Mouse (Mus musculus) regulatory T cell (primary cell): ENCODE data around the gene Dmrtb1.

ENCODE experiments used
- in situ Hi-C: fragments of 300-600 bp; cut with MboI, MseI; formaldehyde crosslinking; loops from one replicate; pipeline ENCODE4 v1.15.1; 2025; ENCODE audit warnings: high pct_unique_total_duplicates

The Dmrtb1 gene

DNA sequence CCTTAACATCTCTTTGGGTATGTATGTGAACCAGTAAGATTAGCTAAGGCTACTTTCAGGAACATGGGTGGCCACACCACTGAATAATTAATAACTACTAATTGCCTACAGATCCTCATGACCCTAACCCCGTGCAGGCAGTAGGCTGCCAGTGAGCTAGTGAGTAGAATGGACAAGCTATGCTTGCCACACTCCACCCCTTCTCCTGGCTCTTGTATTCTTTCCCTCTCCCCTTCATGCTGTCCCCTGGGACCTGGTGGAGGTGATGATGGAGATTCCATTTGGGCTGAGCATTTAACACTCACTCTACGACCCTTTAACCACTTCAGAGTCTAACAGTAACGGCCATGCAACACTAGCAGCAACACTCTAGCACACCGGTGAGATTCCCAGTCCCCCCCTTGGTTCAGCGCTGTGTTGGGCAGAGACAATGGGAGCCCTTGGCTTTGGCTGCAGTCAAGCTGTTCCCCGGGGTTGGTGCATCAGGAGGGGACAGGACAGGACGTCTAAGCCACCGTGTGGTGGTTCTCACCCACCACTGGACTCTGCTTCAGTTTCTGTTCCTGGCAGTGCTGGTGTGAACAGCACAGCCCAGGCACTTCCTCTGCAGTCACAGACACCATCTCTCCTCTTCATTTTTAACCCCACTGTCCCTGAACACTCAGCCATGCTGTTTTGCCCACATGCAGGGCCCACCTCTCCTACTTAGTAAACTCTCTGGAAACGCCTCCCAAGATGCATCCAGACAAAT lies 2.8 kb downstream of the Dmrtb1 start:
- in situ Hi-C loops, result no loop called here

GRCm38 (mm10) chr4:107680311-107681098 lies 3.5 kb downstream of the Dmrtb1 start:
- in situ Hi-C loops, result no loop called here

DNA sequence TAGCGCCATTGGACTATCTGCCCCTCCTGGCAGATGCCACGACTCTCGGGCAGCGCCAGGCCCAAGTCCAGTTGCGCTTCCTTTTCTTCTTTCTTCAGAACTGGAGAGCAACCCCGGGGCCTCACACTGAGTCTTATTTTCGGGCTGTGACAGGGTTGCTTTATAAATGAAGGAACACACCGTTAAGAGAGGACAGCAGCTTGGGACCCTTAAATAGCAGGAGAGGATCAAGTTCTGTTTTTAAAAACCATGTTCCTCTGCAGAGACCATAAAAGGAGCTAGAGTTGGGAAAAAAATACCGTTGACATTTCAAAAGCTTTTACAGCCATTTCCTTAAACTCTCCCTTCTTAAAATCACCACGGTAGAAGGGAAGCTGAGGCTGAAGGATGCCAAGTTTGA lies 8.4 kb downstream of the Dmrtb1 start:
- in situ Hi-C loops, result no loop called here

DNA sequence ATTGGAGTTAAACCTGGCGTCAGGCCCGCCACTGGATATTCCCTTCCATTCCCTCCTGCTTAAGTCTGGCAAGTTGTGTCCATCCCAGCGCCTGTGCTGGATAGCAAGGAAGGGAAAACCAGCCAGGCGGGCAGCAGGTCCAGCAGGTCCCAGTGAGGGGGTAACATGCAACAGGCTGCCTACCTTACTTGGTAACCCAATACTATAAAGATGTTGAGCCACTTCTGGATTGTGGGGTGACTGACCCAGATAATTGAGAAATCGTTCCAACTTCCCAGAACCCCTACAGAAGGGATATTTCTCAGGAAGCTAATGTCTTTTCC lies 9.7 kb downstream of the Dmrtb1 start:
- in situ Hi-C loops, result loop anchor here (25.0 kb wide), 1 partner anchor 1563 kb away; the partner anchor contains the start of gene Calr4

DNA sequence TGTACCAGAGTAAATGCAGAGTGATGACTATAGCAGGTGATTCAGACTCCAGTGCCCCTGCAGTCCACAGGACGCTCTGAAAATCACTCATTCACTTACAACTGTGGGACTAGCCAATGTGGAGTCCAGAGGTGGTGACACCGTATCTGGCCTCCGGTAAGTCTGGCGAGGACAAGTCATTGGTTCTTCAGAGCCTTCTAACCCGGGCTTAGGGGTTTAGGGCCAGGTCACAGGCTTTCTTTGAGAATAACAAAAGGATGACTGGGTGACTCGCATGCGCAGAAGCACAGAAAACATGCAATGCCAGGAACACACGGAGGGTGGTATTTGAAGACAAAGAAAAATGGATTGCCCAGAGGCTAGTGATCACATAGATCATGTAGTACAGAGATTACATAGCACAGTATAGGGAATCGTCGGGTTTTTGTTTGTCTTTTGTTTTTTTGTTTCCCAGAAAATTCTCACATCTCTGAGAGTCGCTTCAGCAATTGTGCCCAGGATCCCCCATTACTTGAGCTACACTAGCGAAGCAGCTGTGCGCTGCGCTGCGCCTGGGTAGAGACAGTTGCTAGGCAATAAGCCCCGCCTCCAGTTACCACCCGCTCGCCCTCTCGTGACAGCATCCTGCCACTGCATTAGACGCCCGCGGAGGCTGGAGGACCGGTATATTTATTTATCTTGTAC lies 10.2 kb downstream of the Dmrtb1 start:
- in situ Hi-C loops, result loop anchor here (25.0 kb wide), 1 partner anchor 1564 kb away; the partner anchor contains the start of gene Calr4

DNA sequence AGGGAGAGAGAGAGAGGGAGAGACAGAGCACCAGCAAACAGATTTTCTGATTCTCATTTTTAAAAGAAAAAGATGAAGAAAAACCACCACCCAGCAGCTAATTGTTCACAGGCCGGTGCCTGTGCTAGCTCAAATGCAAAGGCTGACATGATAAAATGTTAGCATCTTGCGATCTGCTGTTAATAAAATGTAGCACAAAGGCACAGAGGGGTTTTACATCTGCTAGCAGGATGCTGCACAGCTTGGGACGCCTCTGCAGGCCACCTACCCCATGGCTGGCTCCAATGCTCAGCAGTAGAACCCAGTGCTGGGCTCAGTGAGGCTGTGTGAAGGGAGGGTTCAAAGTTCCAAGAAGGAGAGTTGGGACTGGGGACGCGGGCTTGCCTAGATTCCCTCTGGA lies 13.3 kb downstream of the Dmrtb1 start:
- in situ Hi-C loops, result loop anchor here (25.0 kb wide), 1 partner anchor 1567 kb away; the partner anchor contains the start of gene Calr4

- in situ Hi-C loops, result loop anchor here (25.0 kb wide), 1 partner anchor 1569 kb away; the partner anchor contains the start of gene Calr4
These were observed 15.5 kb downstream of the Dmrtb1 start for GRCm38 (mm10) chr4:107668514-107668913.

DNA sequence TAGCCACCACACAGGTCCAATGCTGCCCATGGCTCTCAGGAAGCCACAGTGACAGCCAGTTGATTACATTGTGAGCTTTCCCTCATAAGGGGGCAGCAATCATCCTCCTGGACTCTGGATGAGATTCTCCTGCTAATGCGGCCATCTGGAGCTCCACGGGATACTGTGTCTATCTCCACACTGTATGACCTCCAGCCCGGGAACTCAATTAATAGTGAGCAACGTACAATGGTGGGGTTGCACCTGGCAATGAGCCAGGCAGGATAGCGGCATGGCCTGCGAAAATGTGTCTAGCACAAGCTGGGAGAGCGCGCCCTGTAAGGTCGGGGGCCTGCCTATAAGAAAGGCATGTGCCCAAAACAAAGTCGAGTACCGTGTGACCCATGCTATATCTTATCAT lies 23.4 kb downstream of the Dmrtb1 start:
- in situ Hi-C loops, result loop anchor here (25.0 kb wide), 1 partner anchor 1577 kb away; the partner anchor contains the start of gene Calr4

DNA sequence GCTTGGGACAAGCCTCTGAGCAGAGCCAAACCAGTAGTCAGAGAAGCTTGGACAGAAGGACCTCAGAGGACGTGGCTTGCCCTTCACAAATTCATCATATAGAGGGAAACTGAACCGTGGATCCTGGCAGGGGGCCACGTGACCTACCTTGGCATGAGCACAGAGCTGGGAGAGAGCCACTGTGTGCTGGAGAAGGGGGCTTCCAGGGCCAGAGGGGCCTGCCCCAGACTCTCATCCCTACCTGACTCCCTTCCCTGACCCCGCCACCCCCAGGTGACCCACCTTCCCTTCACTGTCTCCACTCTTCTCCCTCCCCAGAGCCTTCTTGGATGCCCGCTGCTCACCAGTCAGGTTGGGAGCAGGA lies 30.8 kb downstream of the Dmrtb1 start:
- in situ Hi-C loops, result loop anchor here (25.0 kb wide), 1 partner anchor 1584 kb away; the partner anchor contains the start of gene Calr4

GRCm38 (mm10) chr4:107652598-107653279 lies 31.3 kb downstream of the Dmrtb1 start:
- in situ Hi-C loops, result loop anchor here (25.0 kb wide), 1 partner anchor 1585 kb away; the partner anchor contains the start of gene Calr4

- in situ Hi-C loops, result loop anchor here (25.0 kb wide), 1 partner anchor 1586 kb away; the partner anchor contains the start of gene Calr4
These were observed 33.0 kb downstream of the Dmrtb1 start for GRCm38 (mm10) chr4:107651021-107651496.

- in situ Hi-C loops, result no loop called here
These were observed 35.0 kb downstream of the Dmrtb1 start for GRCm38 (mm10) chr4:107648959-107649485.

DNA sequence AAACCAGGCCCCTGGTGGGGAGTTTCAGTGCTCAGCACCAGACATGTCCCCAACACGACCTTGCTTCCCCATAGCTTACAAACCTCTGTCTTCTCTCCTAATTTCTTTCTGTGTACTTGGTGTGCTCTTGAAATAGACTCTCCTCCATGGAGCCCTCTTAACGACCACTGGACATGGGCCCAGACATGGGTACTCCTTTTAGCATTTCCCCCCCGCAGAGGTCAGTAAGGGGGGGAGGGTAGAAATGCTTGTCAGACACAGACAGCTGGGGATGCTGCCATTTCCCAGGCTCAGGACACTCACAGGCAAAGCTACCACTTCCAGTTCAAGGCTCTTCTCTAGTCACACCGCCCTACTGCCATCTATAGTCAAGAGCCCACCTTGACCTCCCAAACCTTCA lies 42.4 kb downstream of the Dmrtb1 start:
- in situ Hi-C loops, result no loop called here

GRCm38 (mm10) chr4:107638303-107638702 lies 45.7 kb downstream of the Dmrtb1 start:
- in situ Hi-C loops, result no loop called here

- in situ Hi-C loops, result no loop called here
These were observed 46.4 kb downstream of the Dmrtb1 start for GRCm38 (mm10) chr4:107637670-107638069.

- in situ Hi-C loops, result no loop called here
These were observed 47.9 kb downstream of the Dmrtb1 start for GRCm38 (mm10) chr4:107636099-107636498.

- in situ Hi-C loops, result no loop called here
These were observed 49.4 kb downstream of the Dmrtb1 start for GRCm38 (mm10) chr4:107634631-107635030.

DNA sequence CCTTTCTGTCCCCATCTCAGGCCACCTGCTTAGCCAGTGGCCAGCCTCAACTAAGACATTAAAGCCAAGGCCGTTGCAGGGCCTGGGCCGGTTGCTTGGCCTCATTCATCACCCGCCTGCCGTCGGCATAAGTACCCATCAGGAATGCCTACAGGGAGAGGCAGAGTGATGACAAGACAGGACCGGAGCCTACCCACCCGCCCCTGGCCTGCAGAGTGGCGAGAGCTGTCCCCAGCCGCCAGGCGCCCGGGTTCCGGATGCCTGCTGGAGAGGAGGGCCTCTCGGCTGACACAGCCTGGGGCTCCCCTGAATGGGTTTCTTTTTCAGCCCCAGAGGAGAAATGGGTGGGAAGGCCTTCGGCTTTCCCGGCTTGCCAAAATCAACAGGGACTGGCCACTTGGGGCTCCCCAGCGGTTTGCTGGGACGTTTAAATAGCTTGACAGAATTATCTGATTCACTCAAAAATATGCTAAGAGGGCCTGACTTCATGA lies 55.1 kb downstream of the Dmrtb1 start:
- in situ Hi-C loops, result no loop called here

DNA sequence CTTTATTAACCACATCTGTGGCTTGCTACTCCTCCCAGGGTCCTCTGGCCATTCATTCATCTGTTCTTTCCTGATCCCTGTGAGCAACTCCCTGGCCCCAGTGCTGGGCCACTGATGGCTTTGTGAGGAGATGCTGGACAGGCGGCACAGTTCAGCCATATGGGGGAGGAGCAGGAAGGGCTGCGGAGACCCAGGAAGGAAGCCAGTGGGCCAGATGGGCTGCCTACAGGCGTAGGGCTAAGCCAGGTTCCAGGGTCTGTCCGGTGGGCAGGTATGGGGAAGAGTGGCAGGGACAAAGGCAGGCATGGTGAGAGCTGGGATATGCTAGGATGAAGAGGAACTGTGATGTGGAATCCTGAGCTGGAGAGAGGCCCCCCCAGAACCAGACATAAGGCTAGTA lies 55.8 kb downstream of the Dmrtb1 start:
- in situ Hi-C loops, result no loop called here
